ENCODE assay signal across 9 mouse cellular contexts in genomic region chr13:18698518-18699065, GRCm38 (mm10). TPM values are rescaled to one million over a fixed set of nuclear protein-coding genes. Genes with fewer than 3 reads are reported as not detected.
DNase-seq lines count a peak whose midpoint lies in the region; ATAC-seq and TF ChIP-seq lines count a peak whose summit lies in the region.
"Had no signal": no experiment of that assay in that cellular context is flagged by ENCODE, and none has a peak within 500 bp of the region (broad histone marks: within the 10 kb centered on the region; RNA-seq: fewer than 3 reads in every experiment).

No protein-coding gene starts in this region.

- peak; percentile 41 for DNase-seq in kidney, postnatal 10 days
- DNase-seq in adipocyte (ENCODE audit: low spot score): peak; percentile 14
- peak; percentile 25 for DNase-seq in fibroblast of lung, adult 2 months (ENCODE audit: low read depth)
- peak; percentile 40 to 74 for DNase-seq in layer of hippocampus, adult 18-20 months (ENCODE audit: low spot score in 2 of 2)
- peak; percentile 4 for DNase-seq in lung, postnatal 36 days

- no peak overlapping the region for H3K9ac ChIP-seq in kidney, embryonic 14.5 days (ENCODE audit: low read depth, low read length)
- no peak overlapping the region for H3K9ac ChIP-seq in heart, embryonic 11.5 days (ENCODE audit: low read depth, low read length)
- H3K9ac ChIP-seq: embryonic facial prominence, embryonic 13.5 days had no signal

- 43% methylated on average over 7 of the region's 7 CpGs for WGBS in kidney, embryonic 14.5 days
- WGBS in small intestine, adult 2 months: 45% methylated on average over 7 of the region's 7 CpGs
- WGBS in heart, embryonic 11.5 days (ENCODE audit: insufficient replicate concordance): 48% methylated on average over 7 of the region's 7 CpGs

- H3K27ac ChIP-seq in kidney, embryonic 14.5 days (ENCODE audit: low read depth, low read length): no peak overlapping the region
- no peak overlapping the region for H3K27ac ChIP-seq in small intestine, adult 2 months (ENCODE audit: insufficient read depth, low read depth, low read length)
- no peak overlapping the region for H3K27ac ChIP-seq in heart, embryonic 11.5 days (ENCODE audit: low read depth, low read length)
- H3K27ac ChIP-seq: embryonic facial prominence, embryonic 13.5 days had no signal

- no peaks in the 10 kb centered on the region for H3K27me3 ChIP-seq in kidney, embryonic 14.5 days (ENCODE audit: control insufficient read depth, insufficient read depth, low read length)
- no peaks in the 10 kb centered on the region for H3K27me3 ChIP-seq in small intestine, adult 2 months (ENCODE audit: control insufficient read depth, insufficient read depth, low read length)
- H3K27me3 ChIP-seq in heart, embryonic 11.5 days (ENCODE audit: control insufficient read depth, insufficient read depth, low read length): no peaks in the 10 kb centered on the region
- H3K27me3 ChIP-seq: embryonic facial prominence, embryonic 13.5 days had no signal

- H3K36me3 ChIP-seq in kidney, embryonic 14.5 days (ENCODE audit: control insufficient read depth, insufficient read depth, low read length): no peaks in the 10 kb centered on the region
- no peaks in the 10 kb centered on the region for H3K36me3 ChIP-seq in small intestine, adult 2 months (ENCODE audit: control insufficient read depth, insufficient read depth, low read length)
- no peaks in the 10 kb centered on the region for H3K36me3 ChIP-seq in heart, embryonic 11.5 days (ENCODE audit: control insufficient read depth, insufficient read depth, low read length)
- H3K36me3 ChIP-seq: embryonic facial prominence, embryonic 13.5 days had no signal

- H3K9me3 ChIP-seq in kidney, embryonic 14.5 days (ENCODE audit: control insufficient read depth, low read length): no peaks in the 10 kb centered on the region
- no peaks in the 10 kb centered on the region for H3K9me3 ChIP-seq in heart, embryonic 11.5 days (replicated peaks; ENCODE audit: control insufficient read depth, low read length)
- H3K9me3 ChIP-seq: embryonic facial prominence, embryonic 13.5 days had no signal

- no peak for TF ChIP-seq POLR2A in small intestine, adult 2 months (IDR thresholded peaks at IDR 0.05; ENCODE audit: low read depth, low read length)

- ATAC-seq in kidney, embryonic 14.5 days (ENCODE audit: low FRiP score, low TSS enrichment): no peak
- ATAC-seq in heart, embryonic 11.5 days (replicated peaks; ENCODE audit: insufficient number of reproducible peaks, low FRiP score, low TSS enrichment): no peak

- no peak overlapping the region for H3K4me3 ChIP-seq in kidney, embryonic 14.5 days (ENCODE audit: low read length)
- no peak overlapping the region for H3K4me3 ChIP-seq in small intestine, adult 2 months (ENCODE audit: low read depth, low read length)
- H3K4me3 ChIP-seq in heart, embryonic 11.5 days (ENCODE audit: low read depth, low read length): no peak overlapping the region
- H3K4me3 ChIP-seq: embryonic facial prominence, embryonic 13.5 days had no signal

- no peak overlapping the region for H3K4me2 ChIP-seq in kidney, embryonic 14.5 days (replicated peaks; ENCODE audit: low read depth, low read length)
- no peak overlapping the region for H3K4me2 ChIP-seq in heart, embryonic 11.5 days
- H3K4me2 ChIP-seq: embryonic facial prominence, embryonic 13.5 days had no signal

- TF ChIP-seq CTCF in small intestine, adult 2 months (IDR thresholded peaks at IDR 0.05; ENCODE audit: extremely low read depth, insufficient read length, insufficient replicate concordance, low read depth, low read length): peak; percentile 28; the same call in 1 of the 2 replicates

- H3K4me1 ChIP-seq in kidney, embryonic 14.5 days (ENCODE audit: control insufficient read depth, insufficient read depth, low read length): no peaks in the 10 kb centered on the region
- H3K4me1 ChIP-seq in small intestine, adult 2 months (ENCODE audit: control insufficient read depth, insufficient read depth, insufficient read length, low read length): no peaks in the 10 kb centered on the region
- no peaks in the 10 kb centered on the region for H3K4me1 ChIP-seq in heart, embryonic 11.5 days (ENCODE audit: control insufficient read depth, insufficient read depth, low read length)
- H3K4me1 ChIP-seq: embryonic facial prominence, embryonic 13.5 days had no signal

RNA-seq across cellular contexts. Expression of gene Vps41, which starts 18.5 kb away (rescaled TPM):
- 48.0 and 64.8 TPM in 2 replicates for polyA plus RNA-seq in kidney, embryonic 14.5 days (2014; fragmentation: Nextera tagmentation; extraction: Ambion mirVana)
- 100 to 1,000 TPM; 152 to 154 TPM for total RNA-seq in layer of hippocampus, adult 18-20 months (2021)
- polyA plus RNA-seq in small intestine, adult 2 months (2012; rRNA removed): 4.4 and 10.3 TPM in 2 replicates
- 51.1 and 53.0 TPM in 2 replicates for polyA plus RNA-seq in heart, embryonic 11.5 days (2014; fragmentation: Nextera tagmentation; extraction: Ambion mirVana)

Comparison
In these comparisons a context has a peak if more than half of its experiments do, and no peak if none do; other contexts are left out.
1. DNase-seq: peak in every context shown above with its lines; median percentile 57 in layer of hippocampus, adult 18-20 months; 41 in kidney, postnatal 10 days; 25 in fibroblast of lung, adult 2 months; 14 in adipocyte; 4 in lung, postnatal 36 days.